Mouse (Mus musculus): ENCODE data around the gene Cox10.

Cox10 gene

DNA sequence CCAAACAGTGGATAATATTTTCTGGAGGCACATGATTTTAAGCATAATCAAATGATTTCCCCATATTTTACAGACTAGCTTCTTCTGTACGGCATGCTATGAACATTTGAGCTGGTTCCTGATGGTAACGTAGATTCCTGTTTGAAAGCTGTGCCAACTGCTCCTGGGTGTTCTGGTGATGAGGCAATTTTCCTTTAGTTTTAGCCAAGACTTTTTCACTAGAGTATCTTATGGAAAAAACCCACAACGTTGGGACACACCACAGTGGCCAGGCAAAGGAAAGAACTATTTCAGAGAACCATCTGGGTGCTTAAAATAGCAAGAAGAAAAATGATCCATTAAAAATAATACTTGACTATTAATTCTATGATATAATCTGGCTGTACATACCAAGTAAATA lies 35.2 kb downstream of the Cox10 start:
- DNase-seq: peak; percentile 27

DNA sequence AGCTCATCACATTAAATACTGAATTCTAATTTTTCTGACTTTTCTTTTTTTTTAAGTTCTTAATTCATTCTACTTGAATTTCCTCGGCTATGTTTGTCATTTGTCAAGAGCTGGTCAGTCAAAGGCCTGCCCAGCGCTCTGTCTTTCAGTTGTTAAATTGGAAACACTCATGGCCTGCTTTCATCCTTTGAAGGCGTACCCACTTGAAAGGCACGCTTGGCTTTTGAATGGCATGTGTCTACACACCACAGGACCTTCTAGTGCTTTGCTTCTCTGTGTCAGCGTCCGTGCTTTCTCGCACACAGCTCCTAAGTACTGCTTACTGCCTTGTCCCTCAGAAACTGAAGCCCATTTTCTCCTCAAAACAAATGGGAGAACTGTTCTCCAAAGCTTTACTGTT lies 38.0 kb downstream of the Cox10 start:
- no peak for DNase-seq

GRCm38 (mm10) chr11:64039600-64039999 lies 39.7 kb downstream of the Cox10 start:
- DNase-seq: no peak

DNA sequence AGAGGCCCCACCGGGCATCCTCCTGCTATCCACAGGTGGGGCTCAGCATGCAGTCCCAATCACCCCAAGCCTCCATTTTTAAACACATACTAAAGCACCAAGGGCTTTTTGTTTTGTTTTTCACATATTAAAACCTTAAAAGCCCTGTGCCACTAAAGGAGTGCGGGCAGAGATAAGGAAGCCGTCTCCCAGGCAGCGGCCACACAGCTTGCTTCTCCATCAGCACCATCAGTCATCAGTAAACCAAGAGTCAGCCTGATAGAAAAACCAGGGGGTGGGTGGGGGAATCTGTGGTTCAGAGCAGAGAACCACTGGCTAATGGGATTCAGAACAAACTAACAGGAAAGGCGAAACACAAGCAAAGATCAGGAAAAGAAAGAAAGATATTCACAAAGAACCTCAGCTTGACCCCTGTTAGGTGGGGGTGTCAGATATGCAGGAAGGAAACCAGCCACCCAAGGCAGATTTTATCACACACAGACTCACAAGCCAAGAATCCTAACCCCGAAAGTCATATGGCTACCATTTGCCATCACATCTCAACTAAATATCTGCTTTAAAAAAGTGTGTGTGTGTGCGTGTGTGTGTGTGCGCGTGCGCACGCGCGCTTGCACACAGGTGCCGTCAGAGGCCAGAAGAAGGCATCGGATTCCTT lies 41.7 kb downstream of the Cox10 start:
- DNase-seq: no peak

DNA sequence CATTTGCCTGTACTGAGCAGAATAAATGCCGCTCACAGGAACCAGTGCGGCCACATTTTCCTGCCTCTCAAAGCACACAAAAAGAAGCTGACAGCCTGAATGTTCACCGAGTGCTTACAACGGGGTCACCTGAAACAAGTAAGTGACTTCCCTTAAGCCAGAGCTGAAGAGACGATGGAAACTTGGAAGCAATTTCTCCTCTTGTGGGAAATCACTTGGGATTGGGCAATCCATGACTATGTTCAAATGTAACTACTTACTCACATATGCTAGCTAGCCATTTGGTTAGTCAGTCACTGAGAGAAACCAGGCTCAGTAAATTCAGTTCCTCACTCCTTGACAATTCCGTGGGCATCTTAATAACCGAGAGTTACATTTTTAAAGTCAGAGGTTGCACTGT lies 43.0 kb downstream of the Cox10 start:
- no peak for DNase-seq

DNA sequence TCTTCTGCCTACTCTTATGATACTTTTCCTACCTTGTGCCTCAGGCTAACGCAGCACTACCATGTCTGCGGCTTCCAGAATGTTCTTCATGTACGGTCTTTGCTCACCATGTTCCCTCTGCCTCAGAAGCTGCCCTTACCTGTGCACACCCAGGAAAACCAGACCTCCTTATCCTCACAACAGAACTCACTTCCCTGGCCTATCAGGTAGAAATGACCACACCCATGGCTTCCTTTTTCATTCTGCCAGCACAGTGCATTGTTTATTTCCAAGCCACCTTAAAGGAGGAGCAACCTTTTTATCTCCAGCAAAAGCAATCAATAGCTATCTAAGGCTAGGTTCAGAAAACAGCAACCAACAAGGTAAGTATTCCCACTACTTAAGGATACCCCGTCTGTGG lies 43.6 kb downstream of the Cox10 start:
- no peak for DNase-seq

DNA sequence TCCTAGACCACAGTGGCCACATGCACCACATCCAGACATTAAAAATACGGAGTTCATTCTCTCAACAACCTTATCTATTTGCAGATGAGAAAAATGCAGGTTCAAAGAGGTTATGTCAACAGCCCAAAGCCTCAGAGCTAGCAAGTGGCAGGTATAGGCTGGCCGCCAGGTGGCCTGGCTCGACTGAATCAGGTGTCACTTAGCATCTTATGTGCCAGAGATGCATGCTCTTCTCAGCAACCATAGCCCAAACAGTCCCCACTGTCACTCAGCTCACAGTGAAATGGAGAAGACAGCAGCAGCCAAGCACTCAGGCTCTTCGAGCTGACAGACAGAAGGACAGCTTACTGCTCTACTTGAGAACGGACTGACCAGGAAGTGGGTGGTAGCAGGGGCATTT lies 44.6 kb downstream of the Cox10 start:
- DNase-seq: no peak

DNA sequence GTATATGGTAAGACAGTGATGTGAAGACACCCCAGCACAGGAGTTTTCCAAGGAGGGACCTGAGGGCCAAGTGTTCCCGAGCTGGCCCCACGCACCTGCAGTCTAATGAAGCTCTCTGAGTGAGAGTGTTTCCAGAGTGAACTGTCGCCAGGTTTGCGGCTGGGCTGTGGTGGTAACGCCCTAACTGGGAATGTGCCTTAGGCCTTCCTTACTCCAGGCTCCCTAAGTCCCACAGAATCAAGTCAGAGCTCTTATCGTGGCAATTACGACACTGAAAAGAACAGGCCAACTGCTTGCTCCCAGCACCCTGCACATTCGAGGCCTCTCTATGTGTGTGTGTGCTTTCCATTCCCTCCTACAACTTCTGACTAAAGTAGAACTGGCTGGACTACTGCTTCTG lies 51.8 kb downstream of the Cox10 start:
- DNase-seq: no peak

GRCm38 (mm10) chr11:64025843-64026242 lies 53.4 kb downstream of the Cox10 start:
- DNase-seq: no peak

DNA sequence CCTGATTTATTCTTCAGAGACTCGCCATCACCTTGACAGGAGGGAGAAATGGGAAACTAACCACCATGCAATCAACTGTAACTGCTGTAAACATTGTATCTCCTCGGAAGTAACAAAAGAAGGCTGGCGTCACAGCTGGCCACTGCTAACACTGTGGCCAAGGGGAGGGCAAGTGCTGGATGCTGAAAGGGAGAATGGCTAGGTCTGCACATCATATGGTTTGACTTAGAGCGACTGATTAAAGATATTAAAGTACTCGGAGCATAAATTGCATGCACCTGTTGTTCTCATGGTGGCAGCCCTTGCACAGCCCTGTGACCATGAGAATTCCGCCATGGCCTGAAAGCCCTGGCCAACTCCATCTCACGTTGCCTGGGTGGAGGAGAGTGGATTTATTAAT lies 54.7 kb downstream of the Cox10 start:
- no peak for DNase-seq

DNA sequence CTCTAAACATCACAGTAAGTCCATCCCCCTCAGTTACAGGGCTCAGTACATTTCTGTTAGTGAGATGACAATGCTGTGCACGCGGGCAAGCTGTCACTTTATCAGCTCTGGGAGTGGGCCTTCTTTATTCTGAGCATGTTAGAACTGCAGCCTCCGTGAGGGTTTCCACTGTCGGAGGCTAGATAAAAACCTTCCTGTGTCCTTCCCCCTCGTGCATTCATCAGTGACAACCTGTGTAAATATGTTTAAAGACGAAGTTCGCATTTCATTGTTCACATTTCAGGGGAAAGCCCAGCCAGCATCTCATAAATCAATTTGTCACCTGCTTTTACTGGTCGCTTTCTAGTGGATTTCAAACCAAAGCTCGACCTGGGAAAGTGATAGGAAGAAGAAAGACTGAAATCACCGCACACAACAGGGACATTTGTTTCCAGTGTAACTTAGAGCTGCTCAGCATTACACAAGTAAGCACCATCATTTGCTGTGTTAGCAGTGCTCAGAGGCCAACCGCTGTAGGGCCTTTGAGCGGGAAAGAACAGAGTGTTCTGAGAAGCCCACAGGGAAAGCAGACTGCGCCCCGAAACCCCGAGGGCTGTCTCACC lies 55.8 kb downstream of the Cox10 start:
- DNase-seq: no peak

GRCm38 (mm10) chr11:64022403-64023047 lies 56.7 kb downstream of the Cox10 start:
- no peak for DNase-seq

GRCm38 (mm10) chr11:64019235-64019634 lies 60.0 kb downstream of the Cox10 start:
- DNase-seq: no peak

DNA sequence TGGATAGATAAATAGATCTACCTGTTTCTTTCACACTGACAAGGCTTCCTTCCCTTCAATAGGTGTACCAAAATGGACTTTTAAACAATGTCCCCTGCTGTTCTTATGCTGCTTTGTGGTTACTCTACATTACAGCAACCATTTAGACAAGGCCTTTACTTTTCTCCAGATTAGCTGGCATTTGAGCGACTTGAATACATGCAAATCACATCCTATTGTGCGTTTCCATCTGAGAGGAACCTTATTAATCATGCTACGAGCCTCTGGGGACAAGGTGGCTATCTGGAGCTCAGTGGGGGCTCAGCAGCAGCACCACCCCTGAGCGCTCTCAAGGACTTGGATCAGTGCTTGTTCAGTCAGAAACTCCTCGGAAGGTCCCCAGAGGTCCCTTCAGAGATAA lies 61.1 kb downstream of the Cox10 start:
- no peak for DNase-seq

GRCm38 (mm10) chr11:64015309-64015708 lies 64.0 kb downstream of the Cox10 start:
- DNase-seq: no peak

GRCm38 (mm10) chr11:64010724-64011496 lies 68.4 kb downstream of the Cox10 start:
- DNase-seq: no peak

DNA sequence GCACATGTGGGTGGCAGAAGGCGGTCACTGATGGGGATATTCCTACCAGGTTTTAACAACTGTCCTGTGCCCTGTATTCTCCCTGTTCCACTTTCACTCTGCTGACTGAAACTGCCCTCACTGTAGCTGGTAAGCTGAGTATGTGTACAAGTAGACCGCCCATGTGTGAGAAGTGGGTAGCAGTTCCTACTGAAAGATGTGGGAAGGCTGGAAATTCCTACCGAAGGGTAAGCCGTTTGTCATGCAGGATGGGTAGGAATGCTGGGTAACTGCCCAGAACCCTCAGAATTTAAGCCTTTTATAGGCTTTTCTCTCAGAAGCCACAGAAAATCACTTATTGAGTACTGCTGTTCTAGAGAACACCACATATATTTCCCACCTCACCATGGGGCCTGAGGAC lies 75.1 kb downstream of the Cox10 start:
- DNase-seq: no peak

DNA sequence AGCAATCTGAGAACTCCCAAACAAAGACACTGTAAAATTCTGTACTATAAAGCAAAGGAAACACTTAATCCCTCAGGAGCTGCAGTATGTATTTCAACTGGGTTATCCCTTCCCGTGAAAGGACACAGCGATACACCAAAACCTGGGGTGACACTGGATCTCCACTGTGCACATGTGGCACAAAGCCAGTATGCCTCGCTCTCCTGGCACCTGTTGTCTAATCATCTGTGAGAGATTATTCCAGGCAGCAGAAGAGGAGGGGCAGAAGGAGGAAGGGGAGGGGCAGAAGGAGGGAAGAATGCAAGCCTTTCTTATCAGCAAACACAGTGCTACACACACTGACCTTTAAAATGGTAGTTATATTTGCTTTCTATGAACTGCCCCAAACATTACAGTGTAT lies 75.8 kb downstream of the Cox10 start:
- DNase-seq: no peak

DNA sequence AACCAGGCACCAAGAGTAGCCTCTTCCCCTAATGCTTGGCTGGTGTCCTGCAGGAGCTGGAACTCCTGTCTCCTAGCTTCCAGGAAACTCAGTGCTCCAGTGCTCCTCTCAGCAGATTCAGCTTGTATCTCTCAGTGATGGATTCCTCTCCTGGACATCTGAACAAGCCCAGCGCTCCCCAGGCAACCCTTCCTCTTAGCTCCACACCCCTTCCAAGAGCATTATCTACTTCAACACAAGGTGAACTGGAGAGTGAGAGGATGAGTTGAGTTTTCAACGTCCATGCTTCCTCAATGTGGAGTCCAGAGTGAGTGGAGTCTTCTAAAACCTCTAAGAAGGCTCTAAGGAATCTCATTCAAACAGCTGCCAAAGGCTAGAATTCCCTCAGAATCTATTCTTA lies 76.6 kb downstream of the Cox10 start:
- no peak for DNase-seq

DNA sequence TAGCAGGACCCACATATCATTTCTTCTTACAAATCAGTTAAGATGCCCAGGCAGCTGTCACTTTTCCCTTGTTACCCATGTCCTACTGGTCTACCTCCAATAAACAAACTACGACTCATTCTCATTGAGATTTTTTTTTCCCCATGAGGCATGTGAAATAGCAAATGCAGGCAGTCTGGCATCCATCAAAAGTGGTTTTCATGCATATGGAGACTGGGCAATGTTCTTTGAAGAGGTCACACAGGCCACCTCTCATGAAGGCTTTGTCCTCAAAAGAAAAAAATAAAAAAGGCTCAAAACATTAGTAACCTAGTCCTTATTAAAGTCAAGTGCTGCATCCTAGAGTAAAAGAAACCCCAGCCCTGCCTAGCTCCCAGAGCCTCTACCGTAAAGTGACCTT lies 78.2 kb downstream of the Cox10 start:
- no peak for DNase-seq

DNA sequence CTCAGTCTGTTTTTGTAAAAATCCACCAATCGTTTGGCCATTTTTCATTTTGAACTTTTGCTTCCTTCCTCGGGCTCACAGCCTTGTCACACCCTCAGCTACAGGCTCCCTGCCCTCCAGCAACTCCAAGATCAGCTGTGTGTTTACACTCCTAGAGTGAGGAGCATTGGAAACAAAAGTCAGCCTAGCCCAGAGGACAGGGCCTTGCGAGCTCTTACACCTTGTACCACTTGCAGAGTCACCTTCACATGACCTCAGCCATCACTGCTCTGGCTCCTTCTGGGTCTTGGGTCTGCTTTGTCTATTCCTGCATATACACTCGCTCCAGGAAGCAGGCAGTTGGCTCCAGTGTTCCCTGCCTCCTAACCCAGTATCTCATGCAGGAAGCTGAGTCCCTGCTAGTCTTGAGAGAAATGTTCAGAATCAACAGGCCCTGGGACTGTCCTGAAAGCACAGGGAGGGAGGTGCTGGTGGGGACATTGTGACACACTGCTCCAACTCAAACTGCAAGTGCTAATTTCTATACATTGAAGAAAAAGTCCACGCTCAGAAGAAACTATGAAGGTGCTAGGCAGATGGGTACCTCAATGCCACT lies 79.0 kb downstream of the Cox10 start:
- DNase-seq: no peak

DNA sequence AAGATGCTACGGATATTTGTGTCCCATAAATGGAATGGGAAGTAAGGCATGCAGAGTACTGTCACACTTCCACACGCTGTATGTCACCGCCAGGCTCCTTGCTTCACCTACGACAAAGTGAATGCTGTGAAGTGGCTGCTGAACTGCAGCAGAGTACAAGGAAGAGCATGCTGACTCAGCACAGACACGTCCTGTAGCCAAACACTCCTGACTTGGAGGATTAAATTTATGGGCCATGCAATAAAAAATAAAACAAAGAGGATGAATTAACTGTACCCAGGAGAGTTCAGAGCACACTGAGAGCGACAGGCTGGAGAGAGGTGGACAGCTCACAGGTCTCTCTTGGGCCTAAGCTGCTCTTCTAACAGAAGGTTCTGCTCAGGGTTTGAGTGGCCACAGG lies 79.8 kb downstream of the Cox10 start:
- DNase-seq: no peak

GRCm38 (mm10) chr11:63991958-63992357 lies 87.3 kb downstream of the Cox10 start:
- peak; percentile 12 for DNase-seq

- no peak for DNase-seq
These were observed 88.5 kb downstream of the Cox10 start for GRCm38 (mm10) chr11:63990759-63991158.

Measured in cerebellum, adult 8-10 months (tissue).